Mouse (Mus musculus) lung, adult 2 months (tissue): ENCODE results near the gene Spire2. TPM values are rescaled to one million over a fixed set of nuclear protein-coding genes. Genes with fewer than 3 reads are reported as not detected.
"Not testable (repeated sequence)": the region's sequence is repeated elsewhere in the genome, so short reads cannot be mapped to it uniquely, and the experiment has no call there.

Source experiments
- DNase-seq: peaks from one replicate; pipeline ENCODE4 v3.0.0; 2022
- H3K4me1 ChIP-seq: fragments of 200-500 bp; 2 replicates; pipeline ENCODE4 v1.6.1; 2011; ENCODE audit warnings: low read length; ENCODE audit not compliant: control insufficient read depth, insufficient read depth
- H3K4me3 ChIP-seq: fragments of 200-500 bp; replicated peaks from 2 replicates; pipeline ENCODE3; 2011; ENCODE audit warnings: low read depth, mild to moderate bottlenecking, control low read depth, low read length; ENCODE audit errors: extremely low read depth
- CTCF ChIP-seq: fragments of 200-500 bp; IDR thresholded peaks from 2 replicates; pipeline ENCODE4 v1.5.1; 2011; ENCODE audit warnings: mild to moderate bottlenecking, low read length, control low read depth; ENCODE audit not compliant: insufficient read depth
- POLR2A ChIP-seq: fragments of 200-500 bp; IDR thresholded peaks from 2 replicates; pipeline ENCODE4 v1.6.1; 2011; ENCODE audit warnings: low read depth, mild to moderate bottlenecking, control low read depth, low read length, borderline replicate concordance; ENCODE audit errors: extremely low read depth
- WGBS: fragments of 180-500 bp; shearing (Covaris S2); methylation state at CpG from one replicate; pipeline ENCODE4 v1.1.7; 2018; 5-methylcytosine and 5-hydroxymethylcytosine counted together
- polyA plus RNA-seq: library from polyadenylated mRNA; depleted of rRNA; stranded (reverse); fragments of >200 nt; gene quantifications from 2 replicates; pipeline ENCODE4 v1.2.3, GENCODE M21; 2012; rRNA removed

Spire2 gene
- 5.2 TPM in 2 replicates for polyA plus RNA-seq

- H3K4me3 ChIP-seq = peak within 1 kb of the TSS; percentile 34
- 1% methylated on average over 81 of the region's 85 CpGs for WGBS
- DNase-seq = peak; percentile 64
These were observed at the start of gene Spire2 for GRCm38 (mm10) chr8:123332262-123333090. TSS of gene Spire2 (plus strand) at chr8:123332713.

GRCm38 (mm10) chr8:123282994-123283393 is 49.5 kb upstream of the Spire2 start:
- not testable (repeated sequence) for DNase-seq, H3K4me3 ChIP-seq, H3K4me1 ChIP-seq
- 90% methylated on average over 5 of the region's 6 CpGs for WGBS

More at GRCm38 (mm10) chr8:123332262-123333090, at the start of gene Spire2:
- TF ChIP-seq POLR2A (no peak), CTCF (no peak)
- H3K4me1 ChIP-seq = no peaks in the 10 kb centered on the region

DNA sequence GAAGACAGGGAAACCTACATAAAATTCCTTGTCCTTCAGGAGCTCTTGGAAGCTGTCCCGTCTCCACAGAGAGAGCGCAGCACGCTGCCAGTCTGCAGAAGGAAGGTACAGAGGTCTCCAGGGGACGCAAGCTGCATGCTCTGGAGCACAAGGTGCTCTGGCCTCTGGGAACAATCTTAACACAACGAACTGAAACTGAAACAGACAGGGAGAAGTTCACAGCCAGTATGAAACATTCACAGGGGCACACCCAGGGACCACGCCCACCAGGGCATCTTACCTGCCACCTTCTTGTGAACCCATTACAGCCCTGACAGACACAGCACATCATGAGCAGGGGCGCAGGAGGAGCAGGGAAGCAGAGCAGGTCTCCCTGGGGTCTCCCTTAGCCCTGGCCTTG is 48.5 kb upstream of the Spire2 start:
- H3K4me1 ChIP-seq = 0 out of 2 replicates have a peak, but pooled peaks cover 3% of the 10 kb centered on the region
- WGBS = 80% methylated on average over 7 of the region's 7 CpGs
- DNase-seq = no peak
- H3K4me3 ChIP-seq = no peak overlapping the region
- TF ChIP-seq POLR2A (no peak), CTCF (no peak)

DNA sequence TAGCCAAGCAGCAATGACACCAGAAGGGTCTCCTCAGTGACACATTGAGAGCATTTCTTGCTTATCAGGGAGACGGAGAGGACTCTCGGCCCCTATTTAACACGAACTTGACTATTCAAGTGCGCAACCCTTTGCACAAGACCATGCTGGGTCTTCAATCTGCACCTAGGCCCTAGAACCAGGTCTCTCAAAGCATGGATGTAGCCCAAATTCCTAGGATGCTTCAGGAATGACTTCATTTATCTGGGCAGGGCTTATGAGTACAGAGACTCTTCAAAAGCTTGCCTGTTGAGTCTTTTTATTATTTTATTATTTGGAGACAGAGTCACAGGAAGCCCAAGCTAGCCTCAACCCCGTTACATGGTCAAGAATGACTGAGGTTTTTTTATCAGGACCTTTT is 48.0 kb upstream of the Spire2 start:
- no peak overlapping the region for H3K4me3 ChIP-seq
- 0 out of 2 replicates have a peak, but pooled peaks cover 3% of the 10 kb centered on the region for H3K4me1 ChIP-seq
- no peak for TF ChIP-seq CTCF
- TF ChIP-seq POLR2A = no peak
- 71% methylated on average over 5 of the region's 5 CpGs for WGBS
- no peak for DNase-seq

DNA sequence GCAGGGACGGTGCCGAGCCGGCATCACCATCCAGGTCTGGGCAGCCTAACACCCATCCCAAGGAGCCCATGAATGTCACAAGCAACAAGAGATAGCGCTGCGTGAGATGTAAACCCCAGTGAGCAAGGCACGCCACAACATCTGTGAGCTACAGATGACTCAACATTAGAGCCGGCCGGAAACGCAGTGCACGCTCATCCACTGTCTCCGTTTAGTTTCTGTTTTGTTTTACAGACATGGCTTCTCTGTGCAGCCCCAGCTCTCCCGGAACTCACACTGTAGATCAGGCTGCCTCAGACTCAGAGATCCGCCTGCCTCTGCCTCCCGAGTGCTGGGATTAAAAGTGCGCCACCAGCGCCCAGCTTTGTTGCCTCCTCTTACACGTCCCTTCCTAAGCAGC is 45.2 kb upstream of the Spire2 start:
- 0 out of 2 replicates have a peak, but pooled peaks cover 3% of the 10 kb centered on the region for H3K4me1 ChIP-seq
- DNase-seq = no peak
- no peak for TF ChIP-seq POLR2A
- TF ChIP-seq CTCF = no peak
- H3K4me3 ChIP-seq = no peak overlapping the region
- 94% methylated on average over 17 of the region's 17 CpGs for whole genome bisulfite sequencing

- Histone ChIP-seq H3K4me1 (no peaks in the 10 kb centered on the region), H3K4me3 (no peak overlapping the region)
- peak; percentile 18 for DNase-seq
- TF ChIP-seq POLR2A (no peak), CTCF (peak; percentile 48)
- 78% methylated on average over 4 of the region's 4 CpGs for WGBS
These were observed 42.3 kb upstream of the Spire2 start for GRCm38 (mm10) chr8:123290166-123290565.

DNA sequence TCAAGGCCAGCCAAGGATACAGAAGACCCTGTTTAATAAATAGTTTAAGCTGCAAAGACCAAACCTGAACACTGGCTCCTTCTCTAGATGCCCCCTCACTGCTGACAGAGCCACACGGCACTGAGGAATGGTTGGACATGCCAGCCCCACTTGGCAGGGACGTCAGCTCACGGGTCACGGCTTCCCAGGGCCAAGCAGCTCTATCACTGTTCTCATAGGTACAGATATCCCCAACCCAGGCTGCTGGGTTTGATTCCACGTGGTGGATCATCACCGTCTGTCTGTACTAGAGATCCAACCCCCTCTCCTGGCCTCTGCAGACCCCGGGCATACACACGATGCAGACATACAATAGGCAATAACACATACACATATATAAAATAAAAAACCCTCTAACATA is 41.8 kb upstream of the Spire2 start:
- no peaks in the 10 kb centered on the region for H3K4me1 ChIP-seq
- DNase-seq = no peak

GRCm38 (mm10) chr8:123291716-123292115 is 40.8 kb upstream of the Spire2 start:
- DNase-seq = no peak
- Histone ChIP-seq H3K4me3 (no peak overlapping the region), H3K4me1 (no peaks in the 10 kb centered on the region)
- TF ChIP-seq CTCF (no peak), POLR2A (no peak)
- 83% methylated on average over 8 of the region's 8 CpGs for WGBS

More for the DNA sequence above, 41.8 kb upstream of the Spire2 start:
- TF ChIP-seq CTCF (no peak), POLR2A (no peak)
- whole genome bisulfite sequencing = 93% methylated on average over 8 of the region's 8 CpGs
- no peak overlapping the region for H3K4me3 ChIP-seq

GRCm38 (mm10) chr8:123292281-123292680 is 40.2 kb upstream of the Spire2 start:
- TF ChIP-seq POLR2A = no peak
- TF ChIP-seq CTCF = no peak
- DNase-seq = no peak
- WGBS = 82% methylated on average over 3 of the region's 3 CpGs
- Histone ChIP-seq H3K4me1 (no peaks in the 10 kb centered on the region), H3K4me3 (no peak overlapping the region)

DNA sequence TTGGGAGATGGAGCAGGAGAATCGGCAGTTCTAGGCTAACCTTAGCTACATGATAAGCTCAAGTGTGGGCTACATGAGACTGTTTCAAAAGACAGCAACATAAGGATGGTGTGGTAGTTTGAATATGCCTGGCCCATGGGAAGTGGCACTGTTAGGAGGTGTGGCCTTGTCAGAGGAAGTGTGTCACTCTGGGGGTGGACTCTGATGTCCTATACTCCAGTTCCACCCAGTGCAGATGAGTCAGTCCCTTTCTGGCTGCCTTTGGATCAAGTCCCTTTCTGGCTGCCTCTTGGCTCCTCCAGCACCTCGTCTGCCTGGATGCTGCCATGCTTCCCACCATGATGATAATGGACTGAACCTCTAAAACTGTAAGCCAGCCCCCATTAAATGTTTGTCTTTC is 39.7 kb upstream of the Spire2 start:
- TF ChIP-seq CTCF = no peak
- TF ChIP-seq POLR2A = no peak
- Histone ChIP-seq H3K4me1 (no peaks in the 10 kb centered on the region), H3K4me3 (no peak overlapping the region)
- DNase-seq = no peak
- WGBS = 84% methylated on average over 2 of the region's 2 CpGs
